Mouse (Mus musculus) CH12.LX (cell line): ENCODE data around the gene Cdkn2aip. TPM values are rescaled to one million over a fixed set of nuclear protein-coding genes. Genes with fewer than 3 reads are reported as not detected.

ENCODE experiments used
- DNase-seq: peaks from one replicate; pipeline ENCODE4 v3.0.0-alpha.2; 2013; ENCODE audit errors: extremely low read depth
- H3K27ac ChIP-seq: 2 replicates; pipeline ENCODE4 v1.5.1; 2012; ENCODE audit warnings: low read depth, mild to moderate bottlenecking, control low read depth, moderate library complexity; ENCODE audit not compliant: insufficient read depth
- H3K27me3 ChIP-seq: replicated peaks from 2 replicates; pipeline ENCODE3; 2012; ENCODE audit warnings: inconsistent platforms
- H3K36me3 ChIP-seq, 2 experiments: replicated peaks in 1 of 2; 2 replicates each; pipeline versions ENCODE3 to v1.6.1; 2012; ENCODE audit warnings: inconsistent platforms in 1 of 2, low read length in 1 of 2, mild to moderate bottlenecking in 1 of 2, mixed read lengths in 1 of 2, moderate library complexity in 1 of 2; ENCODE audit not compliant: control insufficient read depth in 1 of 2, insufficient read depth in 1 of 2
- H3K4me1 ChIP-seq, 2 experiments: 2 replicates each; pipeline ENCODE4 v1.6.1; 2012; ENCODE audit warnings: inconsistent platforms in 1 of 2, moderate library complexity in 1 of 2; ENCODE audit not compliant: insufficient read depth in 2 of 2, control insufficient read depth in 1 of 2
- H3K4me2 ChIP-seq: 2 replicates; pipeline ENCODE4 v1.6.1; 2012; ENCODE audit warnings: low read depth, mild to moderate bottlenecking, control low read depth; ENCODE audit not compliant: poor library complexity, insufficient read depth, severe bottlenecking
- H3K4me3 ChIP-seq, 3 experiments: fragments of 150-350 bp in 1 of 3; sonication (generic) in 1 of 3; replicated peaks in 1 of 3; 2 replicates each; pipeline versions ENCODE3 to v1.5.1; 2011 to 2012; ENCODE audit warnings: low read depth in 2 of 3, low read length in 2 of 3, mild to moderate bottlenecking in 2 of 3, moderate library complexity in 2 of 3, control low read depth in 1 of 3, improper control_type of control experiment in 1 of 3, inconsistent platforms in 1 of 3, mixed read lengths in 1 of 3; ENCODE audit not compliant: poor library complexity in 1 of 3
- H3K79me2 ChIP-seq: replicated peaks from 2 replicates; pipeline ENCODE4 v1.6.1; 2012; ENCODE audit warnings: mild to moderate bottlenecking, moderate library complexity; ENCODE audit not compliant: control insufficient read depth, poor library complexity, insufficient read depth, severe bottlenecking; ENCODE audit errors: extremely low read depth
- H3K9ac ChIP-seq: 2 replicates; pipeline ENCODE4 v1.6.1; 2012; ENCODE audit warnings: low read depth, mild to moderate bottlenecking, control low read depth, moderate library complexity; ENCODE audit not compliant: insufficient read depth
- H3K9me3 ChIP-seq: replicated peaks from 2 replicates; pipeline ENCODE3; 2012; ENCODE audit warnings: low read length, inconsistent platforms, mixed read lengths
- BHLHE40 ChIP-seq: IDR thresholded peaks from 2 replicates; pipeline ENCODE4 v1.6.1; 2011; ENCODE audit warnings: mild to moderate bottlenecking, low read depth, low read length, improper control_type of control experiment
- CHD1 ChIP-seq: IDR thresholded peaks from 2 replicates; pipeline ENCODE4 v1.6.1; 2012; ENCODE audit warnings: low read depth, low read length, improper control_type of control experiment, inconsistent platforms
- CTCF ChIP-seq, 2 experiments: IDR thresholded peaks in 1 of 2; conservative IDR thresholded peaks in 1 of 2; 2 replicates each; pipeline ENCODE4 v1.5.1; 2011 to 2012; ENCODE audit warnings: low read depth in 2 of 2, low read length in 2 of 2, improper control_type of control experiment in 1 of 2, inconsistent platforms in 1 of 2, mild to moderate bottlenecking in 1 of 2, moderate library complexity in 1 of 2
- E2F4 ChIP-seq: IDR thresholded peaks from 2 replicates; pipeline ENCODE4 v1.6.1; 2011; ENCODE audit warnings: low read depth, low read length, improper control_type of control experiment; ENCODE audit not compliant: insufficient replicate concordance
- HCFC1 ChIP-seq: IDR thresholded peaks from 2 replicates; pipeline ENCODE4 v1.6.1; 2012; ENCODE audit warnings: low read depth, mild to moderate bottlenecking, inconsistent platforms, low read length, improper control_type of control experiment
- KAT2A ChIP-seq: IDR thresholded peaks from 2 replicates; pipeline ENCODE4 v1.6.1; 2012; ENCODE audit warnings: low read length, improper control_type of control experiment, inconsistent platforms; ENCODE audit not compliant: insufficient replicate concordance
- NELFE ChIP-seq: IDR thresholded peaks from 2 replicates; pipeline ENCODE4 v1.6.1; 2011; ENCODE audit warnings: low read depth, low read length, improper control_type of control experiment
- RAD21 ChIP-seq: IDR thresholded peaks from 2 replicates; pipeline ENCODE4 v1.6.1; 2011; ENCODE audit warnings: low read depth, mild to moderate bottlenecking, low read length, improper control_type of control experiment, moderate library complexity
- SMC3 ChIP-seq: IDR thresholded peaks from 2 replicates; pipeline ENCODE4 v1.6.1; 2011; ENCODE audit warnings: low read depth, low read length, improper control_type of control experiment
- TCF12 ChIP-seq: IDR thresholded peaks from 2 replicates; pipeline ENCODE4 v1.6.1; 2014; ENCODE audit warnings: low read depth, mild to moderate bottlenecking, inconsistent platforms, low read length, improper control_type of control experiment
- USF1 ChIP-seq: IDR thresholded peaks from 2 replicates; pipeline ENCODE4 v1.6.1; 2014; ENCODE audit warnings: low read depth, mild to moderate bottlenecking, inconsistent platforms, low read length, improper control_type of control experiment
- ZNF384 ChIP-seq: IDR thresholded peaks from 2 replicates; pipeline ENCODE4 v1.6.1; 2012; ENCODE audit warnings: low read depth, low read length, improper control_type of control experiment, inconsistent platforms
- dilution Hi-C: fragments of 300-500 bp; cut with MboI; formaldehyde crosslinking; loops from 2 replicates; pipeline ENCODE4 v1.14.3; 2020; ENCODE audit warnings: low sequenced_read_pairs; ENCODE audit not compliant: extremely low pct_unique_long_range_greater_than_20kb, extremely low pct_ligation_motif_present
- in situ Hi-C: fragments of 300-500 bp; cut with MboI; formaldehyde crosslinking; loops from 3 replicates; pipeline ENCODE4 v1.14.3; 2019; ENCODE audit warnings: low sequenced_read_pairs, low pct_ligation_motif_present, low pct_unique_long_range_greater_than_20kb, mixed read lengths
- polyA plus RNA-seq: library from polyadenylated mRNA; unstranded; fragments of >175 nt; gene quantifications from 2 replicates; pipeline ENCODE4 v1.2.1, GENCODE M21; 2012; ENCODE audit warnings: low read depth; ENCODE audit not compliant: insufficient read length
- total RNA-seq, 2 experiments: library from RNA; depleted of rRNA; stranded (reverse); fragments of 300-350 nt in 1 of 2; fragments of >200 nt in 1 of 2; gene quantifications; 2 replicates each; pipeline ENCODE4 v1.2.3; 2012 to 2014

Cdkn2aip gene
- total and polyA plus RNA-seq, 3 experiments = 7.1 to 15.5 (median 8.7) TPM

DNA sequence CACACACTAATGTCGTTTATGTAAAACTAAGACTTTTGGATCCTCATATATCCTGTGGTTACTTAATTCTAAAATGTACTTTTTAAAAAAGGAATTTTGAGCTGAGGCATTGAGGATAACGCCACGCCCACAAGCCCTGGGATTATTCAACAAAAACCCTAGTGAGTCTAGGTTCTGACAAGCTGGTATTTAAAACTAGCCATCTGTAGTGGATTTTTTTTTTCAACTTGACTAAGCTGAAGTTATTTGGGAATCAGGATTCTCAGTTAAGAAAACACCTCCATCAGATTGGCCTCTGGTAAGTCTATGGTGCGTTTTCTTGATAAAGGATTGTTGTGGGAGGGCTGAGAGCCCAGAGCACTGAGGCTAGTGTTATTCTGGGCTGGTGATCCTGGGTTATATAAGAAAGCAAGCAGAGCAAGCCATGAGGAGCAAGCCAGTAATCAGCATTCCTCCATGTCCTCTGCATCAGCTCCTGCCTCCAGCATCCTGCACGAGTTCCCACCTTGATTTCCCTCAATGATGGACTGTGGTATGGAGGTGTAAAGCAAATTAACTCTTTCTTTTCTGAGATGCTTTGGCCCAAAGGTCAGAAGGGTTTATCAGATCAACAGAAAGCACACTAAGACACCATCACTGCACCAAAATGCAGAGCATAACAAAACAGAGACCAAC, 18.2 kb downstream of the Cdkn2aip start:
- H3K27me3 ChIP-seq = peaks cover 3% of the 10 kb centered on the region
- H3K4me2 ChIP-seq = no peak overlapping the region
- H3K27ac ChIP-seq = no peak overlapping the region
- no peak for DNase-seq
- H3K4me1 ChIP-seq = peaks cover 2 to 3% of the 10 kb centered on the region in 2 experiments; a peak in 3 of 4 replicates
- H3K9ac ChIP-seq = no peak overlapping the region
- no peak overlapping the region for H3K4me3 ChIP-seq
- no peaks in the 10 kb centered on the region for H3K79me2 ChIP-seq
- in situ Hi-C loops = loop anchor here (25.0 kb wide), 1 partner anchor 308 kb away; no protein-coding TSS in a partner anchor
- H3K9me3 ChIP-seq = peaks cover 9% of the 10 kb centered on the region
- no peak for TF ChIP-seq TCF12
- TF ChIP-seq USF1 = no peak
- no peak for TF ChIP-seq KAT2A
- no peak for TF ChIP-seq CHD1
- no peak for TF ChIP-seq NELFE
- TF ChIP-seq, all 38 proteins: peak for 0
- dilution Hi-C loops = no loop called here
- H3K36me3 ChIP-seq = no peaks in the 10 kb centered on the region

DNA sequence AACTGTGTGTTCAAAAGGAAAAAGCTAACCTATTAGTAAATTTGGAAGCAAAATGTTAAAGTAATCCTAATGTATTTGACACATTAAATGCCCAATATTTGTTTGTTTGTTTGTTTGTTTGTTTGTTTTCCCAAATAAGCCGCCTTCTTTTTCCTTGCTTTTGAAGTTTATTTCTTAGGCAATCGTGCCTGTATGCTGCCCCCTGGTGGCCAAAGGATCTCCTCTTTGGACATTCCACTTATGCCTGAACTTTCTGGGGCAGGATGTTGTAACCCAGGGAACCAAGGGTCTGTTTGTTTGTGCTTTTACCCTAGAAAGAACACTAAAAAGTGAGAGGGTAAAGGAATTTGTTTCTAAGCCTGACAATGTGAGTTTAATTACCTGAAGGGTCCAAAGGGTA, 20.6 kb downstream of the Cdkn2aip start:
- no peak overlapping the region for H3K27ac ChIP-seq
- no peak overlapping the region for H3K9ac ChIP-seq
- TF ChIP-seq SMC3 (peak; percentile 64), CTCF (conservative IDR thresholded peaks at IDR 0.05 in 1 of 2, IDR thresholded peaks at IDR 0.05 in 1 of 2; ENCODE audit: low read depth in 2 of 2, low read length in 2 of 2) (peak; percentile 47 to 71), KAT2A (no peak), HCFC1 (no peak), RAD21 (peak; percentile 45)
- TF ChIP-seq, all 38 proteins: peak for 3
- DNase-seq = peak; percentile 60
- Histone ChIP-seq H3K36me3 (no peaks in the 10 kb centered on the region), H3K27me3 (peaks cover 3% of the 10 kb centered on the region), H3K9me3 (peaks cover 16% of the 10 kb centered on the region), H3K4me1 (peaks cover 2 to 10% of the 10 kb centered on the region in 2 experiments; a peak in 3 of 4 replicates), H3K4me3 (no peak overlapping the region), H3K79me2 (no peaks in the 10 kb centered on the region), H3K4me2 (no peak overlapping the region)
- in situ Hi-C loops (loop anchor here (25.0 kb wide), 1 partner anchor 306 kb away; no protein-coding TSS in a partner anchor), dilution Hi-C loops (no loop called here)

DNA sequence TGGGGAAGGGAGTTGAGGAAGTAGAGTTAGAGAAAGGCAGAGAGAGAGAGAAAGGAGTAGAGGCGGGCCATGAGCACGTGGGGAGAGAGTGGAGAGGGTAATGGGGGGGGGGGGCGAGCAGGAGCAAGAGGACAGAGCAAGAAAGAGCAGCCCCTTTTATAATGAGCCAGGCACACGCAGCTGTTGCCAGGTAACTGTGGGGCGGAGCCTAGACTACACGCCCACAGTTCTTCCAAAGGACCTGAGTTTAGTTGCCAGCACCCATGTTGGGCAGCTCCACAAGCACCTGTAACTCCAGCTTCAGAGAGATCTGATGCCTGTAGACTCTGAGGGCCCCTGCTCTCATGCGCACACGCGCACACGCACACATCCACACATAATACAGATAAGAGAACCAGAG, 21.9 kb downstream of the Cdkn2aip start:
- no peak overlapping the region for H3K4me3 ChIP-seq
- H3K27ac ChIP-seq = no peak overlapping the region
- in situ Hi-C loops (loop anchor here (25.0 kb wide), 1 partner anchor 305 kb away; no protein-coding TSS in a partner anchor), dilution Hi-C loops (no loop called here)
- peaks cover 8% of the 10 kb centered on the region for H3K9me3 ChIP-seq
- DNase-seq = no peak
- TF ChIP-seq ZNF384 (no peak), CHD1 (no peak), BHLHE40 (no peak), E2F4 (no peak)
- TF ChIP-seq, all 38 proteins: peak for 0
- no peaks in the 10 kb centered on the region for H3K36me3 ChIP-seq
- H3K4me2 ChIP-seq = no peak overlapping the region
- no peaks in the 10 kb centered on the region for H3K79me2 ChIP-seq
- H3K4me1 ChIP-seq = peaks cover 2 to 10% of the 10 kb centered on the region in 2 experiments; a peak in 3 of 4 replicates
- H3K27me3 ChIP-seq = peaks cover 4% of the 10 kb centered on the region
- no peak overlapping the region for H3K9ac ChIP-seq
